Mouse (Mus musculus) MEL (cell line): ENCODE data around the gene Hilpda.

ENCODE experiments used
- POLR2A ChIP-seq, 2 experiments: IDR thresholded peaks; 2 replicates each; pipeline ENCODE4 v1.6.1; 2011 to 2012; ENCODE audit warnings: low read length in 2 of 2, mild to moderate bottlenecking in 2 of 2, control low read depth in 1 of 2, improper control_type of control experiment in 1 of 2, low read depth in 1 of 2, moderate library complexity in 1 of 2; ENCODE audit not compliant: control insufficient read depth in 1 of 2, insufficient read depth in 1 of 2, poor library complexity in 1 of 2
- TCF12 ChIP-seq: IDR thresholded peaks from 2 replicates; pipeline ENCODE4 v1.6.1; 2014; ENCODE audit warnings: low read depth, mild to moderate bottlenecking, inconsistent platforms, low read length, improper control_type of control experiment, moderate library complexity
- UBTF ChIP-seq: IDR thresholded peaks from 2 replicates; pipeline ENCODE4 v1.6.1; 2012; ENCODE audit warnings: low read depth, mild to moderate bottlenecking, inconsistent platforms, low read length, improper control_type of control experiment, moderate library complexity, borderline replicate concordance; ENCODE audit not compliant: insufficient read depth
- ZC3H11A ChIP-seq: IDR thresholded peaks from 2 replicates; pipeline ENCODE4 v1.6.1; 2012; ENCODE audit warnings: low read depth, mild to moderate bottlenecking, inconsistent platforms, low read length, improper control_type of control experiment
- ZKSCAN1 ChIP-seq: IDR thresholded peaks from 2 replicates; pipeline ENCODE4 v1.6.1; 2012; ENCODE audit warnings: low read depth, mild to moderate bottlenecking, inconsistent platforms, low read length, improper control_type of control experiment, moderate library complexity

GRCm38 (mm10) chr6:29317286-29317685 lies 45.0 kb downstream of the Hilpda start:
- TF ChIP-seq TCF12 (no peak), ZC3H11A (no peak), POLR2A (IDR thresholded peaks at IDR 0.05; ENCODE audit: control insufficient read depth in 1 of 2, insufficient read depth in 1 of 2, low read depth in 1 of 2, low read length in 2 of 2, poor library complexity in 1 of 2) (no peak), ZKSCAN1 (no peak), UBTF (no peak)
